Mouse (Mus musculus): ENCODE data around the gene Itga6. TPM values are rescaled to one million over a fixed set of nuclear protein-coding genes. Genes with fewer than 3 reads are reported as not detected.

Itga6 gene
- polyA plus RNA-seq (2014; fragmentation: Nextera tagmentation; extraction: Ambion mirVana) = 40.4 and 45.0 TPM in 2 replicates

DNA sequence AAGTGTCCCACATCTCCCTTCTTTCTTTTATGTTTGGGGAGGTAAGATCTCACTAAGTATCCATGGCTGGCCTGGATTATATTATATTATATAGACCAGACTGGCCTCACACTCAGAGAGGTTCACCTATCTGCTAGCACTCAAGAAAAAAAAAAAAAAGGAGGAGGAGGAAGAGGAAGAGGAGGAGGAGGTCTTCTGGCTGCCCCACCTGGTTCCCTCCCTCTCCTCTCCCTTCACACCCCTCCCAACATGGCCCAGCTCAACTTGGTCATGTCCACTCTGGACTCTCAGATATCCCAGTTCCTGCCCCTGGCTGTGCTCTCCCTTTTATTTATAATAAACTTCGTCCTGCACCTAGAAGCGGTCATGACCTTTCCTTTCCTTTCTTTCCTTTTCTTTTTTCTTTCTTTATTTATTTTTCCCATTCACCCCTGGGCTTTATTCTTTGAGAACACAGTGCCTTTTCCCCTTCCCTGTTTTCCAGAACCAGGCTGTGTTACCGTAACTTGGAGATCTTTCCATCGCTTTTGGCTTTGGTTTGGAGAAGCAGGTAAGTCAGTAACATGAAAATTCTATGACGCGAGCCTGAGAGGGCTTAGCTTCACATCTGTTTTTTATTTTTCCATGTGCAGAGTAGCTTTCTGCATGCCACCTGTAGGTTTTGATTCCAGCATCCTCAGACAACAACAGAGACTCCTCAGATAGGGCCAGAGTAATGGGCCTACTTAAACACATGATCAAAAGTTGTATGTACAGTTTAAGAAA, at the start of gene Itga6:
Gene Itga6, plus strand, starts transcription at position 7 of the 765 bp plus-strand sequence.
- Histone ChIP-seq H3K27ac (replicated peaks; ENCODE audit: low read depth, low read length) (no peak within 1 kb of the TSS), H3K4me1 (ENCODE audit: control insufficient read depth, insufficient read depth, low read length) (peaks cover 5% of the 10 kb centered on the region; the same call in 1 of the 2 replicates), H3K27me3 (ENCODE audit: control insufficient read depth, insufficient read depth, low read length) (no peaks in the 10 kb centered on the region), H3K4me3 (ENCODE audit: low read depth, low read length) (no peak within 1 kb of the TSS), H3K4me2 (ENCODE audit: low read depth, low read length) (peak within 1 kb of the TSS; percentile 1; the same call in 1 of the 2 replicates), H3K9me3 (replicated peaks; ENCODE audit: control insufficient read depth, low read length) (no peaks in the 10 kb centered on the region), H3K9ac (replicated peaks; ENCODE audit: low read length) (0 out of 2 replicates have a peak within 1 kb of the TSS, but pooled peaks have one; percentile 19), H3K36me3 (replicated peaks; ENCODE audit: control insufficient read depth, insufficient read depth, low read depth, low read length) (no peaks in the 10 kb centered on the region)
- 36% methylated on average over 6 of the region's 6 CpGs for WGBS
- DNase-seq (ENCODE audit: low spot score) (peak; percentile 51), ATAC-seq (replicated peaks; ENCODE audit: insufficient number of reproducible peaks, low FRiP score, low TSS enrichment, low read depth) (no peak)

DNA sequence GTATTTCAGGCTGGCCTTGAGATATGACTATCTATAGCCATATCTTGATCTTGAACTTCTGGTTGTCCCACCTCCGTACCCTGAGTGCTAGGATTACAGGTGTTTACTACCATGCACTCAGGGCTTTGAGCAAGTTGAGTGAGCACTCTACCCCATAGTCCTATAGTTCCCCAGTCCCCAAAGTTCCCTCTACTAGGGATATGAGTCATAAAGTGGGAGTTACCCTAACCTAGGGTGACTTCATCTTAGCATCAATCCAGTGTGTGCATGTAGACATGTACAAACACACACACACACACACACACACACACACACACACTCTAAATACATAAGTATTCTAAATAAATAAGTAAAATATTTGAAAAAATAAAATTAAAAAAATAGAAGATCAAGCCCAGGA, 48.6 kb upstream of the Itga6 start:
- Histone ChIP-seq H3K9me3 (replicated peaks; ENCODE audit: control insufficient read depth, low read length) (no peaks in the 10 kb centered on the region), H3K27ac (replicated peaks; ENCODE audit: low read depth, low read length) (no peak overlapping the region), H3K4me1 (ENCODE audit: control insufficient read depth, insufficient read depth, low read length) (no peaks in the 10 kb centered on the region), H3K36me3 (replicated peaks; ENCODE audit: control insufficient read depth, insufficient read depth, low read depth, low read length) (no peaks in the 10 kb centered on the region), H3K4me3 (ENCODE audit: low read depth, low read length) (no peak overlapping the region), H3K9ac (replicated peaks; ENCODE audit: low read length) (no peak overlapping the region), H3K27me3 (ENCODE audit: control insufficient read depth, insufficient read depth, low read length) (no peaks in the 10 kb centered on the region), H3K4me2 (ENCODE audit: low read depth, low read length) (no peak overlapping the region)
- 91% methylated on average over 1 of the region's 1 CpGs for WGBS
- ATAC-seq (replicated peaks; ENCODE audit: insufficient number of reproducible peaks, low FRiP score, low TSS enrichment, low read depth) = no peak; the same call in 1 of the 2 replicates
- DNase-seq (ENCODE audit: low spot score) = no peak

DNA sequence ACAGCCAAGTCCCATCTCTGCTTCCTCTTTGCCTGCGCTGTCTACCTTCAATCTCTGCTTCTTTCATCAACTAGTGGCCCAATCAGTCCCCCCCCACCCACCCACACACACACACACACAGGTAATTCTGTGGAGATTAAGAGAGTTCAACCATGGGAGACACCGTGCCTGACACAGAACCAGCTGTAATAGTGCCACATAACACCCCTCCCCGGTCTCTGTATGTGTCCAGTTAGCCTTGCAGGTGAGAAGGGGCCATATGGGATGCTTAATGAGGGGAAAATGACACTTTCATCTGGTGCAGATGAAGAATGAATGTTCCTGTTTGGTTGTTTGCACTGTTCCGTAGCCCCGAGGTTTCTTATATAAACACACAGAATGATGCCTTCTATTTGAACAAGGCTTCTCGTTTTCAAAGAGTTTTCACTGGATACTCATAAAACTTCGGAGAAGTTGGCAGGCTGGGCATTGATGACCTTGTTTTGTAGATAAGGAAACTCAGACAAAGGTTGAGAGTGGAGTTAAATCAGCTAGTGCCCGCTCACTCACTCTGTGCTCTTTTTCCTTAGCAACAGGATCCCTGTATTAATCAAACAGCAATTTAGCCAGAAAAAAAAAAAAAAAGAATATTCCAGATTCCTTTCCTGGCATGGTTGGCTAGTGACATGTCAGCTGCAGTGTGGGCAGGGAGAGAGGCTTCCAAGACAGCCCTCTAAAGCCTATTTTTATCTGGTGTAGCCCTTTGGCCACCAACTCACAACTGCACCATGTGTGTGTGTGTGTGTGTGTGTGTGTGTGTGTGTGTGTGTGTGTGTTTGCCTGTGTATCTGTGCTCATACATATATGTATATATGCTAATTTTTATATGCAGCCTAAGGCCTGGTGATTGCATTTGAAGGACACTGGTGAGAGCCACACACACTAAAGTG, 47.7 kb upstream of the Itga6 start:
- ATAC-seq (replicated peaks; ENCODE audit: insufficient number of reproducible peaks, low FRiP score, low TSS enrichment, low read depth) (no peak), DNase-seq (ENCODE audit: low spot score) (no peak)
- Histone ChIP-seq H3K9ac (replicated peaks; ENCODE audit: low read length) (no peak overlapping the region), H3K36me3 (replicated peaks; ENCODE audit: control insufficient read depth, insufficient read depth, low read depth, low read length) (no peaks in the 10 kb centered on the region), H3K4me1 (ENCODE audit: control insufficient read depth, insufficient read depth, low read length) (no peaks in the 10 kb centered on the region), H3K27ac (replicated peaks; ENCODE audit: low read depth, low read length) (no peak overlapping the region), H3K27me3 (ENCODE audit: control insufficient read depth, insufficient read depth, low read length) (no peaks in the 10 kb centered on the region), H3K9me3 (replicated peaks; ENCODE audit: control insufficient read depth, low read length) (no peaks in the 10 kb centered on the region), H3K4me3 (ENCODE audit: low read depth, low read length) (no peak overlapping the region), H3K4me2 (ENCODE audit: low read depth, low read length) (no peak overlapping the region)
- WGBS = 67% methylated on average over 8 of the region's 8 CpGs

DNA sequence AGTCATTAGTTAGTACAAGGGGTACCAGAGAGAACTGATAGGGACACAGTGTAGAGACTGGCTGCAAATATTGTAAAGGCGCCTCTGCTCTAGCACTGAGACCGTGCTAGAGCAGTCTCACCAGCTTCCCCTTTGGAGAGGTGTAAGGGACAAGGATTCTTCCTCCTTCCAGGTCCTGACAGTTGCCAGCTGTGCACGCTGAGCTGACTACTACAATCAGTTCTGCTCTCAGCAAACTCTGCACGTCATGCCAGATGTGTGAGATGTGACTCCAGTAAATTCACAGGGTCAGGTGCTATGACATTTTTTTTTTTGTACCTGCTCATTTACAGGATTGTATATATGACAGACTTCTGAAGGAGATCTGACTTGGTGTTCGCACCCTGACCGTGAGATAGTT, 47.0 kb upstream of the Itga6 start:
- no peaks in the 10 kb centered on the region for H3K9me3 ChIP-seq (replicated peaks; ENCODE audit: control insufficient read depth, low read length)
- H3K4me3 ChIP-seq (ENCODE audit: low read depth, low read length) = no peak overlapping the region
- ATAC-seq (replicated peaks; ENCODE audit: insufficient number of reproducible peaks, low FRiP score, low TSS enrichment, low read depth) (no peak), DNase-seq (ENCODE audit: low spot score) (no peak)
- no peak overlapping the region for H3K4me2 ChIP-seq (ENCODE audit: low read depth, low read length)
- H3K4me1 ChIP-seq (ENCODE audit: control insufficient read depth, insufficient read depth, low read length) = no peaks in the 10 kb centered on the region
- no peaks in the 10 kb centered on the region for H3K27me3 ChIP-seq (ENCODE audit: control insufficient read depth, insufficient read depth, low read length)
- no peaks in the 10 kb centered on the region for H3K36me3 ChIP-seq (replicated peaks; ENCODE audit: control insufficient read depth, insufficient read depth, low read depth, low read length)
- no peak overlapping the region for H3K9ac ChIP-seq (replicated peaks; ENCODE audit: low read length)
- no peak overlapping the region for H3K27ac ChIP-seq (replicated peaks; ENCODE audit: low read depth, low read length)
- WGBS = 78% methylated on average over 6 of the region's 6 CpGs

DNA sequence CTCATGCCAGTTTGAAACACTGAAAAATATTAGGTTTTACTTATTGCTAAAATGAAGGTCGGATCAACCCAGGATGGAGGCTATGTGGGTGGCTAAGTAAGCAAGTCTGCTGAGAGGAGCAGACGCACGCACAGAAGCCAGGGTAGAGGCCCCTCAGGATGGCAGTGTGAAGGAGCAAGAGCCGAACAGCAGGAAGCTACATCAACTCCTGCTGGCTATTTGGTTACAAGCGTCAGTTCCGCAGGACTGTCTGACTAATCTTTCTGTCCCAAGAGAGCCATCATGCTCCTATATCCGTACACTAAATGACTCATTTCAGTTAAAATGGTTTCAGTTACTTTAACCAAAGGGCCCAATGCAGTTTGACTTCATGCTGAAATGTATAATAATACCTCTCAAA, 46.5 kb upstream of the Itga6 start:
- H3K4me1 ChIP-seq (ENCODE audit: control insufficient read depth, insufficient read depth, low read length) = no peaks in the 10 kb centered on the region
- no peaks in the 10 kb centered on the region for H3K27me3 ChIP-seq (ENCODE audit: control insufficient read depth, insufficient read depth, low read length)
- no peak overlapping the region for H3K27ac ChIP-seq (replicated peaks; ENCODE audit: low read depth, low read length)
- no peaks in the 10 kb centered on the region for H3K9me3 ChIP-seq (replicated peaks; ENCODE audit: control insufficient read depth, low read length)
- H3K9ac ChIP-seq (replicated peaks; ENCODE audit: low read length) = no peak overlapping the region
- ATAC-seq (replicated peaks; ENCODE audit: insufficient number of reproducible peaks, low FRiP score, low TSS enrichment, low read depth) (no peak), DNase-seq (ENCODE audit: low spot score) (peak; percentile 26)
- H3K4me2 ChIP-seq (ENCODE audit: low read depth, low read length) = no peak overlapping the region
- WGBS = 33% methylated on average over 7 of the region's 7 CpGs
- H3K36me3 ChIP-seq (replicated peaks; ENCODE audit: control insufficient read depth, insufficient read depth, low read depth, low read length) = no peaks in the 10 kb centered on the region
- H3K4me3 ChIP-seq (ENCODE audit: low read depth, low read length) = no peak overlapping the region

DNA sequence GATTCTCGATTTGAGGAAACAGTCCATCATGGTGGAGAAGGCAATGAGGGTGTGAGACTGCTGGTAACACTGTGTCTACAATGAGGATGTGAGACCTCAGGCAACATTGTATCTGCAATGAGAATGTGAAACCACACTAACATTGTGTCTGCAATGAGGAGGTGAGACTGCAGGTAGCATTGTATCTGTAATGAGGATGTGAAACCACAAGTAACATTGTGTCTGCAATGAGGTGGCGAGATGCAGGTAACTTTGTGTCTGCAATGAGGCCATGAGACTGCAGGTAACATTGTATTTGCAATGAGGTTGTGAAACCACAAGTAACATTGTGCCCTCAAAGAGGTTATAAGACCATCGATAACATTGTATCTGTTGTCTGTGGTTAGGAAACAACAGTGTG, 44.1 kb upstream of the Itga6 start:
- Histone ChIP-seq H3K27ac (replicated peaks; ENCODE audit: low read depth, low read length) (no peak overlapping the region), H3K9ac (replicated peaks; ENCODE audit: low read length) (no peak overlapping the region), H3K4me1 (ENCODE audit: control insufficient read depth, insufficient read depth, low read length) (no peaks in the 10 kb centered on the region), H3K4me2 (ENCODE audit: low read depth, low read length) (no peak overlapping the region), H3K27me3 (ENCODE audit: control insufficient read depth, insufficient read depth, low read length) (no peaks in the 10 kb centered on the region), H3K36me3 (replicated peaks; ENCODE audit: control insufficient read depth, insufficient read depth, low read depth, low read length) (no peaks in the 10 kb centered on the region), H3K9me3 (replicated peaks; ENCODE audit: control insufficient read depth, low read length) (no peaks in the 10 kb centered on the region), H3K4me3 (ENCODE audit: low read depth, low read length) (no peak overlapping the region)
- DNase-seq (ENCODE audit: low spot score) (no peak), ATAC-seq (replicated peaks; ENCODE audit: insufficient number of reproducible peaks, low FRiP score, low TSS enrichment, low read depth) (no peak)
- WGBS = 94% methylated on average over 3 of the region's 3 CpGs

DNA sequence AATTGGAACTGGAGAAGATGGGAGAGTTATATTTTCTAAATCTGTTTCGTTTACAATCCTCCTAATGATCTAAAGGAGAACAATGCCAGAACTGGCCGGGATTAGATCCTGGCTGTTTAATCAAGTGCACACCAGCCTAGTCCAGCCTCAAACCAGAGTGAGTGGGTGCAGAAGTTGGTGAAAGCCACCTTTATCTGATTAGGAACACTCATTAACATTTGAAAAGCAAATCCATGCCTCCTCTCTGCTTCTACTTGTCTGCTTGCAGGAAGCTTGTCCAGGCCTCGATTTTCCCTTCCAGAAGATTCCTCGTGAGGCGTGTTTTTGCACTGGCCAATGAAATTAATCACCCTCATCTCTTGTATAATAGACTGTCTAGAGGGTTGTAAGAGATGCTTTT, 41.1 kb upstream of the Itga6 start:
- H3K4me2 ChIP-seq (ENCODE audit: low read depth, low read length) = no peak overlapping the region
- H3K27ac ChIP-seq (replicated peaks; ENCODE audit: low read depth, low read length) = no peak overlapping the region
- no peaks in the 10 kb centered on the region for H3K36me3 ChIP-seq (replicated peaks; ENCODE audit: control insufficient read depth, insufficient read depth, low read depth, low read length)
- no peak overlapping the region for H3K4me3 ChIP-seq (ENCODE audit: low read depth, low read length)
- no peak for DNase-seq (ENCODE audit: low spot score)
- H3K9me3 ChIP-seq (replicated peaks; ENCODE audit: control insufficient read depth, low read length) = no peaks in the 10 kb centered on the region
- no peak overlapping the region for H3K9ac ChIP-seq (replicated peaks; ENCODE audit: low read length)
- no peak for ATAC-seq (replicated peaks; ENCODE audit: insufficient number of reproducible peaks, low FRiP score, low TSS enrichment, low read depth)
- 60% methylated on average over 5 of the region's 5 CpGs for WGBS
- H3K27me3 ChIP-seq (ENCODE audit: control insufficient read depth, insufficient read depth, low read length) = no peaks in the 10 kb centered on the region
- H3K4me1 ChIP-seq (ENCODE audit: control insufficient read depth, insufficient read depth, low read length) = no peaks in the 10 kb centered on the region

DNA sequence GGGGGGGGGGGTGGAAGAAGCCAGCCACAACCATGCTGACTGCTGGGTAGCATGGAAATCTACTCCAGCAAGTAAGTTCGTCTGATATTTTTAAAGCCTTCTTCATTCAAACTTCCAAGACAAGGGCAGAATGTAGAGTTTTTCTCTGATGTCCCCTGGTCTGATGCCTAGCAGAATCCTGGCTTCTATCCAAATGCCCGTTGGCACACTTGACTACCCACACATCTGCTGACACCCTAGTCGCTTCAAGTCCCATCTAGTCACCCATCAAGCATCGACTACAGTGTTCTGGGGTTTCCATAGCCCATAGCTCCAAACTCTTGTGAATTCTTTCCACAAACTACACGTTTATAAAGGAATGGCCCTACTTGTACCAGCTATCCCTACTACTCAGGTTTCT, 36.5 kb upstream of the Itga6 start:
- Histone ChIP-seq H3K4me2 (ENCODE audit: low read depth, low read length) (no peak overlapping the region), H3K27me3 (ENCODE audit: control insufficient read depth, insufficient read depth, low read length) (no peaks in the 10 kb centered on the region), H3K9ac (replicated peaks; ENCODE audit: low read length) (no peak overlapping the region), H3K4me1 (ENCODE audit: control insufficient read depth, insufficient read depth, low read length) (no peaks in the 10 kb centered on the region), H3K9me3 (replicated peaks; ENCODE audit: control insufficient read depth, low read length) (no peaks in the 10 kb centered on the region), H3K36me3 (replicated peaks; ENCODE audit: control insufficient read depth, insufficient read depth, low read depth, low read length) (no peaks in the 10 kb centered on the region), H3K4me3 (ENCODE audit: low read depth, low read length) (no peak overlapping the region), H3K27ac (replicated peaks; ENCODE audit: low read depth, low read length) (no peak overlapping the region)
- no peak for DNase-seq (ENCODE audit: low spot score)
- no peak for ATAC-seq (replicated peaks; ENCODE audit: insufficient number of reproducible peaks, low FRiP score, low TSS enrichment, low read depth)
- 86% methylated on average over 5 of the region's 5 CpGs for WGBS

Measured in embryonic facial prominence, embryonic 11.5 days (tissue).